Mouse (Mus musculus) common myeloid progenitor, adult 5-6 weeks (primary cell): Measurements from ENCODE around the gene Cd3eap. TPM values are rescaled to one million over a fixed set of nuclear protein-coding genes. Genes with fewer than 3 reads are reported as not detected.
A peak's percentile ranks its signal among the peaks of the same experiment; 100 is the strongest.

Experiments used
- ATAC-seq: replicated peaks from 2 replicates; pipeline ENCODE4 v1.8.0; 2016; ENCODE audit warnings: low read depth, mild to moderate bottlenecking, moderate TSS enrichment, inconsistent platforms; ENCODE audit not compliant: poor library complexity, severe bottlenecking
- total RNA-seq: library from RNA; stranded (forward); fragments of 200-1000, 187-1606 nt; gene quantifications from 2 replicates; pipeline ENCODE4 v1.2.3, GENCODE M21; 2017

Cd3eap gene
- 23.2 and 27.6 TPM in 2 replicates for total RNA-seq

DNA sequence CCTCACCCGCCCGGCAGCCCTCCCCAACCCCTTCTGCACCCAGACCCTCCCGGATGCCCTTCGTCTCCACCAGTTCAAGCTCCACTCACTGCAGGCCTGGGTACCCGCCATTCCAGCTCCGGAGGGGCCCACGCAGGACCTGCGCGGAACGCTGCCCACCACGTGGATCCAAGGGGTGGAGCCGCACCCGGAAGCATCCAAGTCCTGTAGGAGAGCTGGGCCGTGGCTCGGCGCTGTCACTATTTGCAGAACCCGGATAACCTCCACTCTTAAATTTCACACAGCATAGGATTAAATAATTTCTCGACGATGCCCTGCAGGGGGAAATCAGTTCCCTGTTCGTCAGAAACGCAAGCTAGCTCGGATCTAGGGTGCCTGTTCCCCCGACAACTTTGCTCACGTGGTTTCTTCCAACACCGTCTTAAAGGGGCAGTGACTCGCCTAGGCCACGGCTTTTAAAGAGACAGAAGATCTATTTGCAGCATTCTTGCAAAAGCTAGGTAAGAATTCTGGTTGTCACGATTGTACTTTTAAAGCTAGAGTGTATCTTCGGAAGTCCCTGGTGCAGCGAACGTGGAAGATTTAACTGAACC lies at the start of gene Cd3eap, which contains the start of gene Ppp1r13l:
Cd3eap (minus strand) TSS at position 185 of the 593 bp plus-strand sequence.
Ppp1r13l (plus strand) TSS at position 451 of the 593 bp plus-strand sequence.
- ATAC-seq: peak; percentile 67

DNA sequence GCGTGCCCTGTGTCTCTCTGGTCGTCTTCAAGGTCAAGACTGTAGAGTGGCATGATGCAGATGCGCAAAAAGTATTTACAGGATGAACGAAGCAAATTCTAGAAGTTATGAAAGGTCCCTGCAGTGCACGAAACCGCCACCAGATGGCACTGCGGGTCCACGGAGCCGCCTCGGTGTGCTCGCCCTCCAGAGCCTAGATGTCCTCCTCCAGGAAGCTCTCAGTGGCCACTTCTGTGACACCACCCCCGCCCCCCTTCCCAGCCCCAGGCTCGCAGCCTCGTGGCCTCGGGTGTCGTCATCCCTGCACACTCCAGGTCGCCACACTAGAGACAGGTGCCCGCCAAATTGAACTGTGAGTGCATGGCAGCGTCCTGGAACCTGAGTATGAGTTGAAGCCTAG lies 46.1 kb upstream of the Cd3eap start:
- ATAC-seq: peak; percentile 94

DNA sequence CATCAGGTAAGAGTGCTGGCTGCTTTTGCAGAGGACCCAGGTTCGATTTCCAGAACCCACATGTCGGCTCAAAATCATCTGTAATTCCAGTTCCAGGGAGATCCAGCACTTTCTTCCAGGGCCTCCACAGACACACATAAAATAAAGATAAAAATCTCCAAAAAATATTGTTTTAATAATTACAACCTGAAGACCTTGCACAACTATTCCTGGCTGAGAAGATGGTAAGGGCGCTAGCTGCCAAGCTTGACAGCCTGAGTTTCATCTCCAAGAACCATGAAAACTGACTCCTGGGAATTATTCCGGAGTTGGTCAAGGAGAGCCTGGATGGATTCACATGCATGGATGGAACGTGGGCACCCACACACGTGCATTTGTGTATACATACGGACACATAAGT lies 45.2 kb upstream of the Cd3eap start, which contains the start of gene Ckm:
Ckm (plus strand) TSS at position 301 of the 400 bp plus-strand sequence.
- no peak for ATAC-seq

DNA sequence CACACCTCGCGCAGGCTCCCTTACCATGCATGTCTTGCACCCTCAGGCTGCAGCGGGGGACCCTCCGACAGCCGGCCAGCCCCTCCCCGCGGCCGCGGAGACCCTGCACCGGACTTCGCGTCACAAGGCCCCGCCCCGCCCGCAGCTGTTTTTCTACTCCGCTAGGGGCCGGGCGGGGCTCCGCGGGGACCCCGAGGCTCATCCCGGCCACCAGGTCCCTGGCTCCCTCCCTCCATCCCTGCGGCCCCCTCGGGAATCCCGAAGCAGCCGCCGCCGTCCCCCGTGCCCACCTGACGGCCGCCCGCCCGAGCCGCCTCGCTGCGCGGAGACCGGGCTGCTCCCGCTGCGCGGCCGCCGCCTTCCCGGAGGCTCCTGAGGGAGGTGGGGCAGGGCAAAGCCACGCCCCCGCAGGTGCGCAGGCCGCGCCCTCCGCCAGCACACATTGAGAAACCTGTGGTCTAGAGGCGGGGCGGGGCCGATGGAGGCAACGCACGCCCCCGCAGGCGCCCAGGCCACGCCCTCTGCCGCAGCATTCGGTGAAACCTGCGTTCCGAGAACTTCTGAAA lies 44.5 kb upstream of the Cd3eap start, which contains the start of gene Klc3:
Klc3 (minus strand) TSS at position 374 of the 566 bp plus-strand sequence.
- peak; percentile 42 for ATAC-seq

DNA sequence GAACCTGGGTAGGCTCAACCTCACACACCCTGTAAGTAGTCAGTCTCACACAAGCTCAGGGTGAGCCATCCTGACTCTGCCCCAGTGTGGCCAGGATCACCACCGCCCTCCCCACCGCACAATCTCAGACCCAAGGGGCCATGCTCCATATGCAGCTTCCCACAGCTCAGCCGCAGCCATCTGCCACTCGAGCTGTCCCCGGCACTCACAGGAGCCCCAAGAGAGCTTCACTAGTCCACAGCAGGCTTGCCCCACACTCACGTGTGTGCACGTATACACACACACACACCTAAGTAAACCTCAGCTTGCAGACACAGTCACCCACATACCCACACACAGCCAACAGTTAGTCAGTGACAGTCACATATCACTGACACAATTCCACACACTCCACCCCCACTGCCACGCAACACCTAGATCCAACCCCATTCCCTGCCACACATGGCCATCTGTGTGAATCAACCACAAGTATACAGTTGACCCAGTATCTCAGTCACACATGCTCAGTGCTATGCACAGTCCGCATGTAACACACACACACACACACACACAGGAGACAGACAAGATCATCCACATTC lies 43.3 kb upstream of the Cd3eap start:
- ATAC-seq: no peak

DNA sequence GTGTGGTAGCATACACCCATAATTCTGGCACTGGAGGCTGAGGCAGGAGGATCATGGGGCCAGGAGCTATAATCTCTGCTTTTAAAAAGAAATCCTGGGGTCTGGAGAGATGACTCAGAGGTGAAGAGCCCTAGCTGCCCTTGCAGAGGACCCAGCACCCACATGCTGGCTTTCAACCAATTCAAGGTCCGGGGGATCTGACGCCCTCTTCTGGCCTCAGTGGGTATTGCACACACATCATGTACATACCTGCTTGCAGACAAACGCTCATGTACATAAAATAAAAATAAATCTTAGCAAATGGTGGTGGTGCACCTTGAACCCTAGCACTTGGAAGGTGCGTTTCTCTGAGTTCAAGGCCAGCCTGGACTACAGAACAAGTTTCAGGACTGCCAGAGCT lies 41.7 kb upstream of the Cd3eap start:
- ATAC-seq: no peak

DNA sequence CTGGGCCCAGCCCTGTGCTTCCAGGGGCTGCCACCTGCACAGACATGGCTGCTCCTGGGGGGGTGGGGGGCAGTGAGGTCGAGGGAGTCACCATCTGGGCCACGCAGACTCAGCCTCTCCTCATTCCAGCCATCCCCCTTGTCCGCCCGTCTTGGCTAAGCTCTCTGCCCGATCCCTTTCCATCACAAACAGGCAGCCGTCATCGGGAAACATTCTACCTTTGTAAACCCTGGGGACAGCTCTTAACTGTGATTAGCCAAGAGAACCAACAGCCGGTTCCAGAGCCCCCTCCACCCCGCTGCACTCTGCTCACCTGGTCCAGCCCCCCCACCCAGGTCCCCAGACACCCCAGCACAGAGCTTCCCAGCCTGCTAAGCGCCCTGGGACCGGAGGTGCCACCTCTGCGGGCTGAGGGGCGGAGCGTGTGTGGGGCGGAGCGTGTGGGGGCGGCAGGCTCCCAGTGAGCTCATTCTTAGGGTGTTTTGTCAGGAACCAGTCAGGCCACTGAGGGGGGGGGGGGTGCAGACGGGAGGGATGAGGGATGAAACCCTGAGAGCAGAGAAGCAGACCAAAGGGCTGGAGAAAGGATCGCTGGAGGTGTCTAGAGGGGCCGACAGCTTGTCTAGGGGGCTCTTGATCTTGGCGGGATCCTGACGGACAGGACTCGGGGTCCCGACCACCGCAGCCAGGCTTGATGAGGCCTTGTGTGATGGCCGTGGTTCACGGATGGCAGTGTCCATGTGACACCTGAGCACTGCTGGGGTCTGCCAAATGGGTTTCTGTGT lies 40.4 kb upstream of the Cd3eap start:
- peak; percentile 66 for ATAC-seq

DNA sequence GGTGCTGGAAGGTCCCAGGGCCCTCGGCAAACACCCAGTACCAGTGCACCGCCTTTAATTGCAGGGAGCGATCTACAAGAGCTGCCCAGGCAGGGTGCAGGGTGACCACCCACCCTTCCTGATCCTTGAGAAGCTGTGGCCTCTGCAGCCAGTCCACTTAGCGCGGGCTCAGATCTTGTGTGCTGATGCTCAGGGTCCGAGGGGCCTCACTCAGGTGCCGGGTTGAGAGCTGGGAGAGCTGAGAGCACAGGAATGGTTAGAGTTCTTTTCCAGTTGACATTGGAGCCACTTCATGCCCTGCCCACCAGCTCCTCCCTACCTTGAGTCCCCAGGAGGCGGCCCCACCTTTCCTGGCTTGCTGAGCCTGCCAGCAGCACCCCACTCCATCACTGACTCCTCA lies 35.2 kb upstream of the Cd3eap start:
- ATAC-seq: no peak

DNA sequence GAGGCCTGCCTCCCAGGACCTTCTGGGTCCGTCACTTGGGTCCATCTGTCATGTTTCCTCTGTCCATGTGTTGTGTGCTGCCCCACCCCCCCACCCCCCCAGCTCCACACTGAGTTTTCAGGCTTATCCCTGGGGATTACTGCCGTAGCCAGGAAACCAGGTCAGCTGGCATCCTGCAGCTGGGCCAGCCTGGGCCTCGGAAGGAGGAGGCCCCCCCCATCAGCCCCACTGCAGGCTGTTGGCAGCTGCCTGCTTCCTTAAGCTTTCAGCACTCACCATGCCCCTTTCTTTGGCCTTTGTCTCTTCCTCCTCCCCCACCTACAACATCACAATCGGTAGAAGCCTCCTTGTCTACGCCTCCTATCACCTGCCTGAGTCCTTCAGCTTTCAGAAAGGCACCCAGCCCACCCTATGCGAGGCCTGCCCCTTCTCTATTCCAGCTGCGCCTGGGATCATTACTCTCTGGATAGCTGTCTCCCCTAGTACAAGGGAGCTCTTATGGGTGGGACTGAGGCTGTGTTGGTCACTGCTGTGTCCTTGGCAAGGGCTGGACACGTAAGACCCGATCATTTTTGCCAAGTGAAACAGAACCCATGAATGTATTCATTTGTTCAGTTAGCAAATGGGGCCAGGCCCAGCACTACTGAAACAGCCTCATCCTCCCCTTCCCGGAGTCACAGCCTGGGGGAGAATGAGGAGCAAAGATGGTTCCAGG lies 29.6 kb upstream of the Cd3eap start:
- ATAC-seq: no peak

DNA sequence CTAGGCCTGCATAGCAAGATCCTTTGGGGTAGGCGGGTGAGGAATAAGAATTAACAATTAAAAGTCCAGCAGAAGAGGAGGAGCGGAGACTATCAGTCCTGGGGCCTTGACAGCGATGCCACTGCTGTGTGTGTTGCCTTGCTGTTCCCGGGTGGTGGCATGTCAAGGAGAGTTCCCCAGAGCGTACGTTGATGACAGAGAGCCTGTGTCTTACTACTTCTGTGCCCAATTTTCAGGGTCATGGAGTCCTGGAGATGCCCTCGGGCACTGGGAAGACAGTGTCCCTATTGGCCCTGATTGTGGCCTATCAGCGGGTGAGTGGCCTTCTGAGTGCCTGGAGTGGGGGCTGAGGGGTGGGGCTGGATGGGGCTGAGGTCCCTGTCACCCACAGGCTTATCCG lies 24.4 kb upstream of the Cd3eap start:
- no peak for ATAC-seq

DNA sequence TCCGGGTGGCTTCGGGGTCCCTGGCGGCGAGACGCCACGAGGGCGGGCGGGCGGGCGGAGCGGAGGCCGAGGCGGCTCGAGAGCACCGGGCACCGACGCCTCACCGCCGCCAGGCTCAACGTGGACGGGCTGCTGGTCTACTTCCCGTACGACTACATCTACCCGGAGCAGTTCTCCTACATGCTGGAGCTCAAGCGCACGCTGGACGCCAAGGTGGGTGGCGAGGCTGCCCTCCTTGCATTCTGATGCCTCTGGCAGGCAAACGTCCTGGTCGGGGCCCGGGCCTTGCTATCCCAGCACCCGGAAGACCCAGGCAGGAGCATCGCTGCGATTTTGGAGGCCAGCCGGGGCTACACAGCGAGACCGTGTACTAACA lies 22.9 kb upstream of the Cd3eap start:
- ATAC-seq: peak; percentile 40

DNA sequence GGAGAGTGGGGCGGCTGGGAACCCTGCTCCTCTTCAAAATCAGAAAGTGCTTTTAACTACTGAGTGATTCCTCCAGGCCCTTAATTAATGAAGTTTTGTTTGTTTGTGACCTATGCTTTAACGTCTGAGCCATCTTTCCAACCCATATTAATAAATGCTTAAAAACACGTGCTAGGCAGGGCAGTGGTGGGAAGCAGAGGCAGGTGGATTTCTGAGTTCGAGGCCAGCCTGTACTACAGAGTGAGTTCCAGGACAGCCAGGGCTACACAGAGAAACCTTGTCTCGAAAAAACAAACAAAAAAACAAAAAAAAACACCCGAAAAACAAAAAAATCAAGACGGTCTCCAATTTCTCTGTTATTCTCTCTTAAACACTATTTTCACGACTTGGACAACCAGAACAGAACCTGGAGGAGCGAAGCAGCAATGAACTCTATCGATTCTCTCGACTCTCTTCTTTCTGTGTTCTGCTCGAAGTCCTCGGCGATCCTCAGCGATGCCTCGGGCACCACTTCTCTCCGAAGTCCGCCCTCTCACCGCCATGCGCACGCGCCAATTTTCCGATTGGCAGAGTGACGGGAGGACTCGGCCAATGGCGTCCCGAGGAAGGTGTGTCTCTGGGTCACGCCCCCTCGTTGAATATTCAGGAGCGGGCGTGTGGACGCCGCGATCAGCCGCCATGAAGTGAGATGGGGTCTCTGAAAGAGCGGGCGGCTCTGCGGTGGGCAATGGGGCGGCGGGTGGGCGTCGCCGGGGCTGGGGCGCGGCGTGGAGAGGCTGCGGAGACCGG lies 22.3 kb upstream of the Cd3eap start, which contains the start of gene Ercc2:
Ercc2 (plus strand) TSS at position 634 of the 789 bp plus-strand sequence.
- ATAC-seq: peak; percentile 100

DNA sequence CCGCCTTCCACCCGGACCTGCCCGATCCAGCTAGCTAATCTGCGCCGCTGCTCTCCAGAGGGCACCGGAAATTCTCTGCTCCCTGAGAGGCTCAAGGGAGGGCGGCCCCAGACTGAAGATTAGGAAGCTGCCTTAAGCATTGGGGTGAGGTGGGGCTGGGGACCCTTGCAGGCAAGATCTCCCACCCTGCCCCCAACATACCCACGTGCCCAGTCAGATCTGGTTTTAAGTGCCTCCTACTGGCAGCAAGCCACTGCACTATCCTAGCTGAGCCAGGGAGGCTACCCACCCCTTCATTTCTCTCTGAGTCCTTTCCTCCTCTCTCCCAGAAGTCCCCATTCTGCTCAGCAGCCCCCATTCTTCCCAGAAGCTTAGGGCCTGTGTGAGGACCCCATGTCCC lies 18.8 kb upstream of the Cd3eap start:
- ATAC-seq: no peak

DNA sequence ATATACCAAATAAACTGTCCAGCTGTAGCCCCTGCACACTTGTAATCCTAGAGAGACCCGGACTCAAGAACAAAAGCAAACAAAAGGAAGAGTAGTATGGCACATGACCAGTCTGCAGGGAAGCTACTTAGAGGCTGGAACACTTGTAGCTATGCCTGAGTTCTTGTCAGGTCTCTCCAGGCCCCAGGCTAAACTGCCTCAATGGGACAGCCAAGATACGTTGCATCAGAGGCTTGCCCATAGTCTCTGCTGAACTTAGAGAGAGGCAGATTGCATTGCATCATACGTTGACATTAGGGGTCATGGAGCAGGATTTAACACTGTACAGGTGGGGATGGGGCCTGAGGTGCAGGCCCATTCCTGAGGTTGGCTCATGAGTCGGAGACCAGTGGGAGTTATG lies 16.7 kb upstream of the Cd3eap start:
- no peak for ATAC-seq

DNA sequence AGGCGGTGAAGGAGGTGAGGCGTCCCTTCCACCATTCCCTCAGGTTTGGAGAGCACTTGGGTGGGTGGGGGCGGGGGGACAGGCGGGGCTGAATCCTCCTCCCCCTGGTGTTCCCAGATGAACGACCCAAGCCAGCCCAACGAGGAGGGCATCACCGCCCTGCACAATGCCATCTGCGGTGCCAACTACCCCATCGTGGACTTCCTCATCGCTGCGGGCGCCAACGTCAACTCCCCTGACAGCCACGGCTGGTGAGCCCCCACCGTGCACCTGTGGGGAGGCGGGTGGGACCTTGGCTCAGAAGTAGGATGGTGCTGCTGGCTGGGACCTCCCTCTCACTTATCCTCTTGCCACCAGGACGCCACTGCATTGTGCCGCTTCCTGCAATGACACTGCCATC lies 16.1 kb upstream of the Cd3eap start:
- ATAC-seq: no peak

DNA sequence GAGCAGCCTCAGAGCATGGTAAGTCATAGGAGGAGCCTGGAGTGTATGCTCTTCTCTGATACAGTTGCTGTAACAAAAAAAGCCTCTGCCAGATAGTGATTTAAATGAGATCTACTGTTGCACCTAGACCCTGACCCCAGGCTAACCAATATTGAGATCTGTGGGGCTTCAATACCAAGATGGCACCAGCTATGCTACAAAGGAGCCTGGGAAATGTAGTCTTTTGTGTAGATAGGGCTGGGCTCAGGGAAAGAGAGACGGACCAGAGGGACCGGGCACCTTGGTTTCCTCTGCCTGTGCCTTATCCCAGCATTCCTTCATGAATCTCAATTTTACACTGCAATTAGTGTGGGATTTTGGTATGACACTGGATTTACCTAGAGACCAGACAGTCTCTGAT lies 14.1 kb upstream of the Cd3eap start:
- ATAC-seq: no peak

DNA sequence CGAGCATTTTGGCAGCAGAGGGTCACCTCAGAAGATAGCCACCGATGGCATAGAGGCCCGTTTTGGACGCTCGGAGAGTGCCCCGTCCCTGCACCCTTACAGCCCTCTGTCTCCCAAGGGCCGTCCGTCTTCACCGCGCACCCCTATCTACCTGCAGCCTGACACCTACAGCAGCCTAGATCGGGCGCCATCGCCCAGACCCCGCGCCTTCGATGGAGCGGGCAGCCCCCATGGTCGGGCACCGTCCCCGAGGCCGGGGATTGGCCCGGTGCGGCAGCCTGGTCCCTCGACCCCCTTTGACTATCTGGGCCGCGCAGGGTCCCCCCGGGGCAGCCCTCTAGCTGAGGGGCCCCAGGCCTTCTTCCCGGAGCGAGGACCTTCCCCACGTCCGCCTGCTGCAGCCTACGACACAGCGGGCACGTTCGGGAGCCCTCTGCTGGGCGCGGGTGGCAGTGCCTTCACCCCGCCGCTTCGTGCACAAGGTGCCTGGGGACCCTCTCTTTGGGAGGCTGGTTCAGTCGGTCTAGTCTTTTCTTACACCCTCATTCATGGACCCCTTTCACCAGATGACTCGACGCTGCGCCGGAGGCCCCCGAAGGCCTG lies 10.6 kb upstream of the Cd3eap start:
- peak; percentile 96 for ATAC-seq

DNA sequence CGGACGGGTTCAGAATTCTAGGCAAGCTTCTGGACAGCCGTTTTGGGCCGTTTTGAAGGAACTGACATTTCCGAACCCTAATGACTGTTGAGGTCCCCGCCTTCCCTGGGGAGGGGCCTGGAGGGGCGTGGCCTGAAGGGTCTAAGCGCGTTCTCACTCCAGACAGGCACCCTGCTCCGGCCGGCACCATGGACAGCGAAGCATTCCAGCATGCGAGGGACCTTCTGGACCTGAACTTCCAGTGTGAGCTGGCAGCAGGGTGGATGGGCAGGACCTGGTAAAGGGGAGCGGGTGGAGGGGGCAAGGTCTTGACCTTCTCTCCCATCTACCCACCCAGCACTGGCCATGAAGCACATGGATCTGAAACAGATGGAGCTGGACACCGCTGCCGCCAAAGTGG lies 9.1 kb upstream of the Cd3eap start:
- no peak for ATAC-seq

DNA sequence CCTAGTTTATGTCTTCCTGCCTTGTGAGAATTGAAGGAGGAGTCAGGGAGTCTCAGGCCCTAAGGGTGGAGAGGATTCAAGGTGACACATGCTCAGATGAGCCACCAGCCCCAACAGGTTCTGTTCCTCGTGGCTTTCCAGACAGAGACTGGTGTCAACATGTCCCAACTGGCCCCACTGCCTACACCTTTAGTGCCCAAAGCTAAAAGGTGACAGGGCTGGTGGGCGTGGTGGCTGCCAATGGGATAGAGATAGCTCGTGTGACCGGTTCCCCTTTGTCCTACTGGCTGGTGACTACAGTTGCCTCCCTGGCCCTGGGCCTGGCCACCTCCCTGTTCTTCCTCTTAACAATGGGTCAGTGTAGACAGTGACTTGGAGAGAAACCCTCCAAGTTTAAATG lies 6.1 kb upstream of the Cd3eap start:
- ATAC-seq: no peak
